ENCODE assay signal across 21 mouse cellular contexts in genomic region chr5:106853284-106853683, GRCm38 (mm10).
A peak's percentile ranks its signal among the peaks of the same experiment; 100 is the strongest.
DNase-seq lines count a peak whose midpoint lies in the region; ATAC-seq and TF ChIP-seq lines count a peak whose summit lies in the region.
"Had no signal": no experiment of that assay in that cellular context is flagged by ENCODE, and none has a peak within 500 bp of the region (broad histone marks: within the 10 kb centered on the region; RNA-seq: fewer than 3 reads in every experiment).

No protein-coding gene starts in this region.

- no peak overlapping the region for H3K4me3 ChIP-seq in CH12.LX (replicated peaks in 1 of 3; ENCODE audit: low read depth in 2 of 3, low read length in 2 of 3, poor library complexity in 1 of 3)
- H3K4me3 ChIP-seq: embryonic facial prominence, embryonic 10.5 days; heart, embryonic 15.5 days; limb, embryonic 15.5 days; lung, embryonic 15.5 days; midbrain, embryonic 15.5 days; stomach, embryonic 15.5 days had no signal

- TF ChIP-seq POLR2A in CH12.LX (IDR thresholded peaks at IDR 0.05; ENCODE audit: low read depth, low read length), result no peak

- in situ Hi-C loops in CH12.LX (cut with MboI; ENCODE audit: low pct_ligation_motif_present, low pct_unique_long_range_greater_than_20kb, low sequenced_read_pairs), result no loop called here

- no peak overlapping the region for H3K9ac ChIP-seq in CH12.LX (ENCODE audit: insufficient read depth, low read depth)
- H3K9ac ChIP-seq: heart, embryonic 15.5 days; limb, embryonic 15.5 days; lung, embryonic 15.5 days; midbrain, embryonic 15.5 days; stomach, embryonic 15.5 days had no signal

- no peak; the same call in 1 of the 2 replicates for TF ChIP-seq EP300 in CH12.LX (IDR thresholded peaks at IDR 0.05; ENCODE audit: low read length)

- peak; percentile 44 for ATAC-seq in granulocyte monocyte progenitor cell, adult 5-6 weeks (replicated peaks; ENCODE audit: poor library complexity, severe bottlenecking)
- ATAC-seq: activated CD4-positive, CD25-positive, alpha-beta regulatory T cell, adult 4 months; forebrain, embryonic 14.5 days; midbrain, embryonic 15.5 days had no signal

- DNase-seq in 416B (ENCODE audit: low read depth), result peak; percentile 78
- DNase-seq in CH12.LX (ENCODE audit: extremely low read depth), result peak; percentile 44
- peak; percentile 33 for DNase-seq in R1 (ENCODE audit: low read depth, low spot score)
- DNase-seq in kidney, postnatal 10 days, result no peak
- DNase-seq in layer of hippocampus, postnatal 36 days, result no peak
- DNase-seq in heart, adult 11 months, result no peak
- DNase-seq: adrenal gland, postnatal 14 days; cerebellum, postnatal 14 days; heart, adult 18-20 months; kidney, adult 8-10 months; kidney, postnatal 4 days; right cerebral cortex, adult 18-20 months had no signal

- no peaks in the 10 kb centered on the region for H3K27me3 ChIP-seq in CH12.LX (replicated peaks)
- H3K27me3 ChIP-seq: heart, embryonic 15.5 days; limb, embryonic 15.5 days; lung, embryonic 15.5 days; midbrain, embryonic 15.5 days; stomach, embryonic 15.5 days had no signal

- TF ChIP-seq CTCF in CH12.LX (conservative IDR thresholded peaks at IDR 0.05 in 1 of 2, IDR thresholded peaks at IDR 0.05 in 1 of 2; ENCODE audit: low read depth in 2 of 2, low read length in 2 of 2), result no peak

- H3K27ac ChIP-seq in CH12.LX (ENCODE audit: insufficient read depth, low read depth), result no peak overlapping the region
- H3K27ac ChIP-seq: embryonic facial prominence, embryonic 10.5 days; heart, embryonic 15.5 days; limb, embryonic 15.5 days; lung, embryonic 15.5 days; midbrain, embryonic 15.5 days; stomach, embryonic 15.5 days had no signal

- H3K79me2 ChIP-seq in CH12.LX (replicated peaks; ENCODE audit: control insufficient read depth, extremely low read depth, insufficient read depth, poor library complexity, severe bottlenecking), result no peaks in the 10 kb centered on the region

- no peak overlapping the region for H3K4me2 ChIP-seq in CH12.LX (ENCODE audit: insufficient read depth, low read depth, poor library complexity, severe bottlenecking)
- H3K4me2 ChIP-seq: heart, embryonic 15.5 days; limb, embryonic 15.5 days; lung, embryonic 15.5 days; midbrain, embryonic 15.5 days; stomach, embryonic 15.5 days had no signal

- H3K36me3 ChIP-seq in CH12.LX (replicated peaks in 1 of 2; ENCODE audit: control insufficient read depth in 1 of 2, insufficient read depth in 1 of 2, low read length in 1 of 2), result no peaks in the 10 kb centered on the region
- H3K36me3 ChIP-seq: embryonic facial prominence, embryonic 10.5 days; heart, embryonic 15.5 days; limb, embryonic 15.5 days; lung, embryonic 15.5 days; stomach, embryonic 15.5 days had no signal

- dilution Hi-C loops in CH12.LX (cut with MboI; ENCODE audit: extremely low pct_ligation_motif_present, extremely low pct_unique_long_range_greater_than_20kb, low sequenced_read_pairs), result no loop called here

- TF ChIP-seq RAD21 in CH12.LX (IDR thresholded peaks at IDR 0.05; ENCODE audit: low read depth, low read length), result no peak

- H3K9me3 ChIP-seq in CH12.LX (replicated peaks; ENCODE audit: low read length), result no peaks in the 10 kb centered on the region
- H3K9me3 ChIP-seq: embryonic facial prominence, embryonic 10.5 days; heart, embryonic 15.5 days; limb, embryonic 15.5 days; lung, embryonic 15.5 days; midbrain, embryonic 15.5 days; stomach, embryonic 15.5 days had no signal

- H3K4me1 ChIP-seq in CH12.LX (ENCODE audit: control insufficient read depth in 1 of 2, insufficient read depth in 2 of 2), result peaks cover 0 to 5% of the 10 kb centered on the region in 2 experiments; a peak in 1 of 4 replicates
- H3K4me1 ChIP-seq: embryonic facial prominence, embryonic 10.5 days; heart, embryonic 15.5 days; limb, embryonic 15.5 days; lung, embryonic 15.5 days; midbrain, embryonic 15.5 days; stomach, embryonic 15.5 days had no signal

TF ChIP-seq in CH12.LX, 34 proteins besides CTCF, POLR2A, EP300 and RAD21:
- TF ChIP-seq JUN (IDR thresholded peaks at IDR 0.05; ENCODE audit: insufficient read depth, low read depth, low read length), result peak; percentile 68
- TF ChIP-seq ETS1 (conservative IDR thresholded peaks at IDR 0.05; ENCODE audit: low read depth, low read length), result peak; percentile 88
- no peak for TF ChIP-seq IRF4 (IDR thresholded peaks at IDR 0.05; ENCODE audit: low read depth, low read length)
- no peak for TF ChIP-seq CHD1 (IDR thresholded peaks at IDR 0.05; ENCODE audit: low read depth, low read length)
- TF ChIP-seq RCOR1 (conservative IDR thresholded peaks at IDR 0.05; ENCODE audit: low read depth, low read length), result no peak
- no peak for TF ChIP-seq USF2 (conservative IDR thresholded peaks at IDR 0.05; ENCODE audit: low read depth, low read length)
- TF ChIP-seq JUND (conservative IDR thresholded peaks at IDR 0.05; ENCODE audit: low read depth, low read length), result peak; percentile 74
- no peak for TF ChIP-seq SMC3 (IDR thresholded peaks at IDR 0.05; ENCODE audit: low read depth, low read length)
- TF ChIP-seq MAX (IDR thresholded peaks at IDR 0.05; ENCODE audit: low read length), result no peak
- no peak for TF ChIP-seq ZKSCAN1 (IDR thresholded peaks at IDR 0.05; ENCODE audit: borderline replicate concordance, low read depth, low read length)
- peak; percentile 99 for TF ChIP-seq MAFK (IDR thresholded peaks at IDR 0.05; ENCODE audit: insufficient replicate concordance, low read length)
- no peak for TF ChIP-seq HCFC1 (IDR thresholded peaks at IDR 0.05; ENCODE audit: low read depth, low read length)
- no peak for TF ChIP-seq UBTF (IDR thresholded peaks at IDR 0.05; ENCODE audit: low read depth, low read length)
- no peak for TF ChIP-seq TCF12 (IDR thresholded peaks at IDR 0.05; ENCODE audit: low read depth, low read length)

Comparison
In these comparisons a context has a peak if more than half of its experiments do, and no peak if none do; other contexts are left out.
1. DNase-seq: peak in 416B (single experiment), CH12.LX (single experiment) and R1 (single experiment); none in kidney, postnatal 10 days (single experiment), layer of hippocampus, postnatal 36 days (0 of 2) and heart, adult 11 months (single experiment).